Mouse (Mus musculus) small intestine, adult 2 months (tissue): ENCODE results near the gene Nptn. TPM values are rescaled to one million over a fixed set of nuclear protein-coding genes. Genes with fewer than 3 reads are reported as not detected.
"Not testable (repeated sequence)": the region's sequence is repeated elsewhere in the genome, so short reads cannot be mapped to it uniquely, and the experiment has no call there.

ENCODE experiments used
- H3K27ac ChIP-seq: fragments of 200-500 bp; 2 replicates; pipeline ENCODE4 v1.5.1; 2012; ENCODE audit warnings: low read depth, low read length, control low read depth, inconsistent platforms; ENCODE audit not compliant: insufficient read depth
- H3K27me3 ChIP-seq: fragments of 200-500 bp; 2 replicates; pipeline ENCODE4 v1.6.1; 2012; ENCODE audit warnings: mild to moderate bottlenecking, moderate library complexity, low read length, inconsistent platforms; ENCODE audit not compliant: control insufficient read depth, insufficient read depth
- H3K36me3 ChIP-seq: fragments of 200-500 bp; 2 replicates; pipeline ENCODE4 v1.6.1; 2012; ENCODE audit warnings: mild to moderate bottlenecking, low read length, control low read depth, inconsistent platforms; ENCODE audit not compliant: control insufficient read depth, insufficient read depth
- H3K4me1 ChIP-seq: fragments of 200-500 bp; 2 replicates; pipeline ENCODE4 v1.6.1; 2012; ENCODE audit warnings: low read length, inconsistent platforms, mixed read lengths; ENCODE audit not compliant: control insufficient read depth, insufficient read depth, insufficient read length
- H3K4me3 ChIP-seq: fragments of 200-500 bp; 2 replicates; pipeline ENCODE4 v1.5.1; 2012; ENCODE audit warnings: low read depth, mild to moderate bottlenecking, control low read depth, inconsistent platforms, low read length, moderate library complexity
- CTCF ChIP-seq: fragments of 200-500 bp; IDR thresholded peaks from 2 replicates; pipeline ENCODE4 v1.5.1; 2012; ENCODE audit warnings: low read depth, mild to moderate bottlenecking, control low read depth, inconsistent platforms, low read length, moderate library complexity, mixed read lengths; ENCODE audit not compliant: insufficient replicate concordance, insufficient read length; ENCODE audit errors: extremely low read depth
- POLR2A ChIP-seq: fragments of 200-500 bp; IDR thresholded peaks from 2 replicates; pipeline ENCODE4 v1.6.1; 2012; ENCODE audit warnings: low read depth, mild to moderate bottlenecking, control low read depth, inconsistent platforms, low read length, moderate library complexity
- WGBS: fragments of 180-500 bp; shearing (Covaris S2); methylation state at CpG from one replicate; pipeline ENCODE4 v1.1.7; 2018; 5-methylcytosine and 5-hydroxymethylcytosine counted together
- polyA plus RNA-seq: library from polyadenylated mRNA; depleted of rRNA; stranded (reverse); fragments of >200 nt; gene quantifications from 2 replicates; pipeline ENCODE4 v1.2.3, GENCODE M21; 2012

Nptn gene
- polyA plus RNA-seq, 1 experiment = 317 TPM

DNA sequence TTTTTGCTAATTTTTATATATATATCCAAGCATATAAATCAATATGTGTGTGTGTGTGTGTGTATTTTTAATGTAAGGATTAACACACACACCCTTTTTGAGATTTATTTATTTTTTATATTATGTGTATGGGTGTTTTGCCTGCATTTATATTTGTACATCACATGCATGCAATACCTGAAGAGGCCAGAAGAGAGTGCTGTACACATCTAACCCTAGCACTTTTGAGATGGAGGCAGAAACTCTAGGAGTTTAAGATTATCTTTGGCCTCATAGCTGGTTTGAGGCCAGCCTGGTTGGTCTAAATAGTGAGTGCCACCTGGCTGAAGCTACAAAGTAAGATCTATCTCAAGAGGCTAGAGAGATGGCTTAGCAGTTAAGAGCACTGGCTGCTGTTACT lies 14.4 kb upstream of the Nptn start:
- TF ChIP-seq POLR2A (no peak), CTCF (no peak)
- Histone ChIP-seq H3K4me3 (no peak overlapping the region), H3K27ac (no peak overlapping the region), H3K36me3 (no peaks in the 10 kb centered on the region), H3K4me1 (no peaks in the 10 kb centered on the region), H3K27me3 (no peaks in the 10 kb centered on the region)

DNA sequence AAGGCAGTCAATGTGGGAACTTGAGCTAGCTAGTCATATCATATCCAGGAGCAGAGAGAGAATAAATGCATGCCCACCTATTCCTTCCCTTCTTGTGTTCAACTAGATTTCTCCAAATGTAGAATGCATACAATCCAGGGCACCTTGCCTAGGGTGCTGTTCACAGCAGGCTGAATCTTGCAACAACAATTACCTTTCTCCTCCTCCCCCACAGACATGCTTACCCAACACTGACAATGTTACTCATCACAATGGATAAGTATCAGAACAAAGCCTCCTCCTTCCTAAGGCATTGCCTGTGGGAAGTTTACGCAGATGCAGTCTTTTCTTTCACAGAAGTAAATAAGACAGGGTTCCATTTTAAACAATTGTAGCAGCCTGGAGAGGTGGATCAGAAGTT lies 11.0 kb upstream of the Nptn start:
- Histone ChIP-seq H3K36me3 (no peaks in the 10 kb centered on the region), H3K4me1 (no peaks in the 10 kb centered on the region), H3K27me3 (no peaks in the 10 kb centered on the region), H3K4me3 (no peak overlapping the region), H3K27ac (no peak overlapping the region)
- TF ChIP-seq POLR2A (no peak), CTCF (no peak)
- 100% methylated on average over 1 of the region's 1 CpGs for WGBS

DNA sequence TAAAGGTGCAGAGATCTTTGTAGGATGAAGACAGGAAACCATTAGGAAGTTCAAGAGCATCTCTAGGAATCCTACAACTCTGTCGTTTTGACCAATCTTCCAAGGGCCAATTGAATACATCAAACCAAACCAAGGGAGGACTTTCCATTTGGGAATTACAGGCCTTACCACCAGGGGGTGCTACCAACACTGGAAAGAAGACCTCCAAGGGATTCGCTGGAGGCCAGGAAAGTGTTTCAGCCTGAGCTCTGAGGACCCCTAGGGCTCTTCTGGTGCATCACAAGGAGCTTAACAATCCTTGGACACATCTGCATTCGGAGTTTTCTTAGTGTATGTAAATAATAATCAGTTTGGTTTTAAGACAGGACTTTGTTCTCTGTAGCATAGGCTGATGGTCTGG lies 3.4 kb upstream of the Nptn start:
- H3K27ac ChIP-seq = no peak overlapping the region

DNA sequence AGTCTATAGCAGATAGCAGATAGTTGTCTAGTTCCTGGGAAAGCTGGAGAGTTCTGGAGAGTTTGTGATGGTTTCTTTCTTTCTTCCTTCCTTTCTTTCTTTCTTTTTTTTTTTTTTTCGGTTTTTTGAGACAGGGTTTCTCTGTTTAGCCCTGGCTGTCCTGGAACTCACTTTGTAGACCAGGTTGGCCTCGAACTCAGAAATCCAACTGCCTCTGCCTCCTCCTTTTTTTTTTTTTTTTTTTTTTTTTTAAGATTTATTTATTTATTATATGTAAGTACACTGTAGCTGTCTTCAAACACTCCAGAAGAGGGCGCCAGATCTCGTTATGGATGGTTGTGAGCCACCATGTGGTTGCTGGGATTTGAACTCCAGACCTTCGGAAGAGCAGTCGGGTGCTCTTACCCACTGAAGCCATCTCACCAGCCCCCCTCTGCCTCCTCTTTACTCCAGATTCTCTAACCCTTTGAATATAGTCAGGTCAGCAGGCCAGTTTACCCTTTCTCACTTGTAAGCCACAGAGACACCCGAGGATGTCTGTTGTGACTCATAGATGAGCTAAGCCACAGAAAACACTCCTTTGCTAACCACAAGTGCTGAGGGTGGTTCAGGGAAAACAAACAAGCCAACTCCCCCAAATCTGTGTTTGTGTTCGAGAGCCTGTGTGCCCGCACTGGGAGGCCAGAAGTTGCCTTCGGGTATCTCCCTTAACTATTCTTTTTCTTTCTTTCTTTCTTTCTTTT lies 1.4 kb upstream of the Nptn start:
- 74% methylated on average over 10 of the region's 10 CpGs for WGBS
- H3K4me3 ChIP-seq, H3K36me3 ChIP-seq, H3K27me3 ChIP-seq, H3K27ac ChIP-seq, H3K4me1 ChIP-seq: not testable (repeated sequence)

More for the DNA sequence above, 3.4 kb upstream of the Nptn start:
- Histone ChIP-seq H3K36me3 (no peaks in the 10 kb centered on the region), H3K4me1 (no peaks in the 10 kb centered on the region), H3K4me3 (no peak overlapping the region), H3K27me3 (no peaks in the 10 kb centered on the region)
- peak; percentile 95 for TF ChIP-seq CTCF
- TF ChIP-seq POLR2A = no peak
- WGBS = 6% methylated on average over 3 of the region's 3 CpGs

DNA sequence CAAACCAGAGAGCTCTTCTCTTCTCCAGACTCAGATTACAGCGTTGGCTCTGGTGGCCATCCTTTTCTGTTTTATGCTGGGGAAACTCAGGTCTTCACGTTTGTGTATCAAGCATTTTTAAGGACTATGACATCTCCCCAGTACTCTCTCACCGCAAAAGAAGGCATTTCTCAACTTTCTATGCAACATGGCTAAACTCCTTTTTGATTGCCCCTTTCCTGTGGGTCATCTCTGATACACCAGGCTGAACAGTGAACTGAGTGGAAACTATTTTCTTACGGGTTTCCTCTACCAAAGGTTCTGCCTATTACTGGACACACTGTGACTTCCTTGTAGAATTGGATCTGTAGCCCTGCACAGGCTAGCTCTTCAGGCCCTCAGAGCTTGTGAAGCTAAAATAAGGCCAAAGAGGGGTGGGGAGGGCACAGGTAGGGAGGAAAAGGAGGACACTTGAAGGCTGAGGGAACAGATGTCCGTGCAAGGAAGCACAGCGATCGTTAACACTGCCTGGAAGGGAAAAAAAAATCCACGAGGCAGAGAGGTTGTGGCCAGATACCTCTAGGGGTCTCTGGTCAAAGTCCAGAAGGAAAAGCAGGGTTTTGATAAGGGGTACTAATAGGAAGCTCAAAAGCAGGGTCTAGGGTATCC lies 633 bp upstream of the Nptn start:
- H3K36me3 ChIP-seq = no peaks in the 10 kb centered on the region
- H3K27me3 ChIP-seq = no peaks in the 10 kb centered on the region
- WGBS = 18% methylated on average over 8 of the region's 8 CpGs
- peak overlapping the region; percentile 84 for H3K27ac ChIP-seq
- peak overlapping the region; percentile 29 for H3K4me3 ChIP-seq
- TF ChIP-seq POLR2A = no peak
- TF ChIP-seq CTCF = no peak
- H3K4me1 ChIP-seq = no peaks in the 10 kb centered on the region

DNA sequence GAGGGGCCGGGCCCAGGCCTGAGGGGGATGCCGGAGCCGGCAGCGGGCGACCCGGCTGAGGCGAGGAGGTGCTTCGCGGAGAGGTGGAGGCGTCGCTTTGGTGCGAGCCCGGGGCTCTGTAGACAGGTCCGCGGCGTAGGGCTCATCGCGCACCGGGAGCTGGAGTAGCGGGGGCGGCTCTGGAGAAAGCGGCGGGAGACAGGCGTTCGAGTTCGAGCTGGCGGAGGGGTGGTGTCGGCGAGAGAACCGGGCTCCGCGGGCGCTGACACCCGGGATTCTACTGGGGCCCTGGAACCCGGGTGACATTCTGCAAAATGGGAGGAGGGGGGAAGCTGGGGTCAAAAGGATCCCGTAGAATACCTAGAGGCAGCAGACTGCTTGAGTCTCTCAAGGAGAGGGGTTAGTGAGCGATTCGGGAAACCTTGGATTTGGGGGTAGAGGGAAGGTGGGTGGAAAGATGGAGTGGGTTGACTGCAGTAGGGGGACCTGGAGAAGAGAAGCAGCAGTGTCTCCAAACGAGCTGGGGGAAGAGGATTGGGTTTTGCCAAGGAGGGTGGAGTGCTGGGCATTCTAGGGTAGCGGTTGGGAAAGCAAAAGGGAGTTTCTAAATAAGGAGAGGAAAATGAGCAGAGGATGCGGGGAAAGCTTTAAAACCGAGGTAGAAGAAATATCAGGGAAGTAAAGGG lies 684 bp downstream of the Nptn start:
- H3K36me3 ChIP-seq = no peaks in the 10 kb centered on the region
- TF ChIP-seq CTCF (no peak), POLR2A (no peak)
- H3K27me3 ChIP-seq = no peaks in the 10 kb centered on the region
- H3K4me1 ChIP-seq = no peaks in the 10 kb centered on the region
- peak overlapping the region; percentile 85 for H3K4me3 ChIP-seq
- peak overlapping the region; percentile 64 for H3K27ac ChIP-seq
- under 1% methylated on average over 42 of the region's 42 CpGs for WGBS

DNA sequence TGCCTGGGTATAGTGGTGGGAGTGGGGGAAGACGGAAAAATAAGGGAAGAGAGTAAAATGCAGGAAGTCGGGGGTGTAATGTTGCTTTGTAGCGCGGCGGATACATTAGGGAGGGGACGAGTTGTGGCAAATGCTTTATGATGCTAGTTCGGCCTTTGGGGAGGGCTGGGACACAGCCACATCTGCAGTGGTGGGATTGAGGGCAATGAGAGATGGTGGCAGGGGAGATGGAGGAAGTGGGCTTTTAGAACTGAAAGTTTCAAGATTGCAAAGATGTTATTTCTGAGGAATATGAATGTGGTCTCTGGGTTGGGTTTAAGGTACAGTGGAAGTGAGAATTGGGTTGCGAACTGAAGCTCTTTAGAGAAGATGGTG lies 1.2 kb downstream of the Nptn start:
- TF ChIP-seq POLR2A = no peak
- no peak for TF ChIP-seq CTCF
- peak overlapping the region; percentile 85 for H3K4me3 ChIP-seq

More for the DNA sequence above, 1.2 kb downstream of the Nptn start:
- no peaks in the 10 kb centered on the region for H3K27me3 ChIP-seq
- no peaks in the 10 kb centered on the region for H3K4me1 ChIP-seq
- peak overlapping the region; percentile 64 for H3K27ac ChIP-seq
- no peaks in the 10 kb centered on the region for H3K36me3 ChIP-seq
- WGBS = under 1% methylated on average over 8 of the region's 8 CpGs
